Comparison of ENCODE assay signal across 24 mouse cellular contexts in genomic region chr10:83108946-83109345, GRCm38 (mm10).
DNase-seq lines count a peak whose midpoint lies in the region; ATAC-seq and TF ChIP-seq lines count a peak whose summit lies in the region.
"Had no signal": no experiment of that assay in that cellular context is flagged by ENCODE, and none has a peak within 500 bp of the region (broad histone marks: within the 10 kb centered on the region; RNA-seq: fewer than 3 reads in every experiment).

No protein-coding gene starts in this region.

- TF ChIP-seq CTCF in cortical plate, adult 2 months (IDR thresholded peaks at IDR 0.05; ENCODE audit: extremely low read depth, insufficient read depth, low read length), result no peak

- H3K27ac ChIP-seq in heart, embryonic 11.5 days (ENCODE audit: low read depth, low read length), result no peak overlapping the region
- H3K27ac ChIP-seq in midbrain, embryonic 15.5 days, result 0 out of 2 replicates have a peak overlapping the region, but pooled peaks have one; percentile 7
- no peak overlapping the region for H3K27ac ChIP-seq in midbrain, embryonic 16.5 days (ENCODE audit: low read length)
- 0 out of 2 replicates have a peak overlapping the region, but pooled peaks have one; percentile 23 for H3K27ac ChIP-seq in cortical plate, adult 2 months (ENCODE audit: insufficient read depth, low read length)
- H3K27ac ChIP-seq: gastrocnemius, adult 2 months; heart, embryonic 15.5 days; midbrain, embryonic 12.5 days had no signal

- H3K9ac ChIP-seq in heart, embryonic 11.5 days (ENCODE audit: low read depth, low read length), result no peak overlapping the region
- H3K9ac ChIP-seq in midbrain, embryonic 15.5 days, result no peak overlapping the region
- no peak overlapping the region for H3K9ac ChIP-seq in midbrain, embryonic 16.5 days (ENCODE audit: low read depth, low read length)
- H3K9ac ChIP-seq: forebrain, postnatal 0 days; heart, embryonic 15.5 days; hindbrain, embryonic 13.5 days had no signal

- 0 out of 2 replicates have a peak, but pooled peaks have one; percentile 35 for ATAC-seq in heart, embryonic 11.5 days (replicated peaks; ENCODE audit: insufficient number of reproducible peaks, low FRiP score, low TSS enrichment)
- no peak for ATAC-seq in midbrain, embryonic 15.5 days (replicated peaks)
- no peak for ATAC-seq in midbrain, embryonic 16.5 days
- peak; percentile 50; the same call in 1 of the 2 replicates for ATAC-seq in megakaryocyte-erythroid progenitor cell, adult 5-6 weeks (replicated peaks; ENCODE audit: low FRiP score, low TSS enrichment, poor library complexity, severe bottlenecking)
- no peak for ATAC-seq in inflammation-experienced regulatory T-cells, adult 6 months
- ATAC-seq: forebrain, postnatal 0 days had no signal

- no peak overlapping the region for H3K4me2 ChIP-seq in heart, embryonic 11.5 days
- no peak overlapping the region for H3K4me2 ChIP-seq in midbrain, embryonic 15.5 days
- no peak overlapping the region for H3K4me2 ChIP-seq in midbrain, embryonic 16.5 days (ENCODE audit: low read length)
- H3K4me2 ChIP-seq: heart, embryonic 15.5 days; hindbrain, embryonic 13.5 days; midbrain, embryonic 12.5 days had no signal

- peaks cover 28% of the 10 kb centered on the region for H3K4me1 ChIP-seq in heart, embryonic 11.5 days (ENCODE audit: control insufficient read depth, insufficient read depth, low read length)
- peaks cover 45% of the 10 kb centered on the region for H3K4me1 ChIP-seq in midbrain, embryonic 15.5 days
- peaks cover 47% of the 10 kb centered on the region for H3K4me1 ChIP-seq in midbrain, embryonic 16.5 days (ENCODE audit: control insufficient read depth, insufficient read depth, low read length)
- H3K4me1 ChIP-seq in cortical plate, adult 2 months (ENCODE audit: control insufficient read depth, insufficient read depth, low read length), result peaks cover 8% of the 10 kb centered on the region

- H3K27me3 ChIP-seq in heart, embryonic 11.5 days (ENCODE audit: control insufficient read depth, insufficient read depth, low read length), result no peaks in the 10 kb centered on the region
- H3K27me3 ChIP-seq in midbrain, embryonic 15.5 days (replicated peaks), result no peaks in the 10 kb centered on the region
- H3K27me3 ChIP-seq in midbrain, embryonic 16.5 days (ENCODE audit: control insufficient read depth, insufficient read depth, low read depth, low read length), result no peaks in the 10 kb centered on the region
- H3K27me3 ChIP-seq: heart, embryonic 15.5 days; hindbrain, embryonic 13.5 days had no signal

- no peak for TF ChIP-seq POLR2A in cortical plate, adult 2 months (IDR thresholded peaks at IDR 0.05; ENCODE audit: extremely low read depth, insufficient read depth, low read length)

- no peak for DNase-seq in heart, postnatal 25 days (ENCODE audit: low spot score)
- no peak for DNase-seq in kidney, postnatal 36 days
- DNase-seq: adrenal gland, postnatal 36 days; B cell, adult 2 months; cerebellum, postnatal 10 days; forebrain, postnatal 0 days; gastrocnemius, adult 2 months; kidney, adult 2 months; kidney, postnatal 25 days; layer of hippocampus, postnatal 36 days; lung, adult 18-20 months; lung, postnatal 4 days; retina, postnatal 1 day; right cerebral cortex, postnatal 4 days had no signal

- H3K4me3 ChIP-seq in heart, embryonic 11.5 days (ENCODE audit: low read depth, low read length), result no peak overlapping the region
- no peak overlapping the region for H3K4me3 ChIP-seq in midbrain, embryonic 15.5 days
- H3K4me3 ChIP-seq in midbrain, embryonic 16.5 days (ENCODE audit: low read depth, low read length), result no peak overlapping the region
- H3K4me3 ChIP-seq in cortical plate, adult 2 months (ENCODE audit: insufficient read depth, low read length), result no peak overlapping the region
- H3K4me3 ChIP-seq: gastrocnemius, adult 2 months; heart, embryonic 15.5 days; hindbrain, embryonic 13.5 days; midbrain, embryonic 12.5 days; myocyte had no signal

- no peaks in the 10 kb centered on the region for H3K9me3 ChIP-seq in heart, embryonic 11.5 days (replicated peaks; ENCODE audit: control insufficient read depth, low read length)
- H3K9me3 ChIP-seq in midbrain, embryonic 15.5 days, result no peaks in the 10 kb centered on the region
- H3K9me3 ChIP-seq in midbrain, embryonic 16.5 days (replicated peaks; ENCODE audit: control insufficient read depth, low read length, poor library complexity, severe bottlenecking), result no peaks in the 10 kb centered on the region
- H3K9me3 ChIP-seq: heart, embryonic 15.5 days; hindbrain, embryonic 13.5 days; midbrain, embryonic 12.5 days had no signal

- WGBS in heart, embryonic 11.5 days (ENCODE audit: insufficient replicate concordance), result 71% methylated on average over 6 of the region's 6 CpGs
- 94% methylated on average over 6 of the region's 6 CpGs for WGBS in midbrain, embryonic 15.5 days
- WGBS in midbrain, embryonic 16.5 days, result 89% methylated on average over 6 of the region's 6 CpGs

- intact Hi-C loops in heart, postnatal 25 days (cut with DNase I), result no loop called here

- no peaks in the 10 kb centered on the region for H3K36me3 ChIP-seq in heart, embryonic 11.5 days (ENCODE audit: control insufficient read depth, insufficient read depth, low read length)
- H3K36me3 ChIP-seq in midbrain, embryonic 15.5 days (replicated peaks), result no peaks in the 10 kb centered on the region
- H3K36me3 ChIP-seq in midbrain, embryonic 16.5 days (ENCODE audit: control insufficient read depth, insufficient read depth, low read length), result no peaks in the 10 kb centered on the region
- H3K36me3 ChIP-seq: heart, embryonic 15.5 days; hindbrain, embryonic 13.5 days; midbrain, embryonic 12.5 days had no signal

Comparison
In these comparisons a context has a peak if more than half of its experiments do, and no peak if none do; other contexts are left out.
1. H3K27ac ChIP-seq: peak in midbrain, embryonic 15.5 days (single experiment) and cortical plate, adult 2 months (single experiment); none in heart, embryonic 11.5 days (single experiment) and midbrain, embryonic 16.5 days (single experiment).
2. ATAC-seq: peak in heart, embryonic 11.5 days (single experiment) and megakaryocyte-erythroid progenitor cell, adult 5-6 weeks (single experiment); none in midbrain, embryonic 15.5 days (single experiment), midbrain, embryonic 16.5 days (single experiment) and inflammation-experienced regulatory T-cells, adult 6 months (single experiment).